Mouse (Mus musculus) hindbrain, postnatal 0 days (tissue): Measurements from ENCODE around the gene Olfr160. TPM values are rescaled to one million over a fixed set of nuclear protein-coding genes. Genes with fewer than 3 reads are reported as not detected.

ENCODE experiments used
- ATAC-seq: fragments of 200-750 bp; cut with Nextera tagmentation; 2 replicates; pipeline ENCODE4 v1.8.0; 2017; ENCODE audit warnings: mild to moderate bottlenecking, moderate TSS enrichment, moderate library complexity
- DNase-seq: peaks from one replicate; pipeline ENCODE4 v3.0.0-alpha.2; 2015; ENCODE audit warnings: low spot score
- H3K27ac ChIP-seq: fragments of 300-500 bp; sonication (generic); 2 replicates; pipeline ENCODE4 v1.5.1; 2014; ENCODE audit warnings: mild to moderate bottlenecking
- H3K27me3 ChIP-seq: fragments of 300-500 bp; sonication (generic); 2 replicates; pipeline ENCODE4 v1.6.1; 2014; ENCODE audit warnings: low read length, mixed read lengths; ENCODE audit not compliant: insufficient read depth
- H3K36me3 ChIP-seq: fragments of 300-500 bp; sonication (generic); 2 replicates; pipeline ENCODE4 v1.6.1; 2014; ENCODE audit warnings: low read length, mixed read lengths; ENCODE audit not compliant: insufficient read depth
- H3K4me1 ChIP-seq: fragments of 300-500 bp; sonication (generic); 2 replicates; pipeline ENCODE4 v1.6.1; 2014; ENCODE audit warnings: antibody characterized with exemption, low read length, mixed read lengths; ENCODE audit not compliant: insufficient read depth
- H3K4me2 ChIP-seq: fragments of 300-500 bp; sonication (generic); 2 replicates; pipeline ENCODE4 v1.6.1; 2014; ENCODE audit warnings: low read depth, mild to moderate bottlenecking, low read length, moderate library complexity, mixed read lengths
- H3K4me3 ChIP-seq: fragments of 300-500 bp; sonication (generic); 2 replicates; pipeline ENCODE4 v1.5.1; 2014; ENCODE audit warnings: low read length
- H3K9ac ChIP-seq: fragments of 300-500 bp; sonication (generic); replicated peaks from 2 replicates; pipeline ENCODE4 v1.6.1; 2014; ENCODE audit warnings: mild to moderate bottlenecking, low read length, moderate library complexity, mixed read lengths
- H3K9me3 ChIP-seq: fragments of 300-500 bp; sonication (generic); 2 replicates; pipeline ENCODE4 v1.6.1; 2016; ENCODE audit warnings: low read length, mixed read lengths
- CTCF ChIP-seq: IDR thresholded peaks from 2 replicates; pipeline ENCODE4 v1.5.1; 2016; ENCODE audit warnings: antibody characterized with exemption, control low read depth, low read depth
- WGBS: fragments of 180-500 bp; shearing (Covaris S2); extraction: QIAGEN DNeasy Blood & Tissue Kit; methylation state at CpG from one replicate; pipeline ENCODE4 v1.1.7; 2014; 5-methylcytosine and 5-hydroxymethylcytosine counted together
- polyA plus RNA-seq: library from polyadenylated mRNA; unstranded; fragments of >200 nt; fragmentation: Nextera tagmentation; extraction: Ambion mirVana; gene quantifications from 2 replicates; pipeline ENCODE4 v1.2.1, GENCODE M21; 2015
- total RNA-seq: library from RNA; depleted of rRNA; stranded (reverse); fragments of >200 nt; gene quantifications from 2 replicates; pipeline ENCODE4 v1.2.3, GENCODE M21; 2014

Olfr160 gene
- total and polyA plus RNA-seq, 2 experiments from 2014 or later, result not detected

GRCm38 (mm10) chr9:37734310-37734709, 18.3 kb upstream of the Olfr160 start:
- no peak for ATAC-seq
- H3K9me3 ChIP-seq, result no peaks in the 10 kb centered on the region

GRCm38 (mm10) chr9:37689970-37690686, 25.9 kb downstream of the Olfr160 start:
- WGBS, result 30% methylated on average over 5 of the region's 5 CpGs
- peak; percentile 84 for ATAC-seq
- Histone ChIP-seq H3K9ac (no peak overlapping the region), H3K27ac (no peak overlapping the region), H3K9me3 (no peaks in the 10 kb centered on the region), H3K4me2 (no peak overlapping the region), H3K4me3 (no peak overlapping the region), H3K27me3 (no peaks in the 10 kb centered on the region), H3K36me3 (no peaks in the 10 kb centered on the region), H3K4me1 (0 out of 2 replicates have a peak, but pooled peaks cover 5% of the 10 kb centered on the region)
- TF ChIP-seq CTCF, result peak; percentile 71
- peak; percentile 67 for DNase-seq

More at GRCm38 (mm10) chr9:37734310-37734709, 18.3 kb upstream of the Olfr160 start:
- no peaks in the 10 kb centered on the region for H3K4me1 ChIP-seq
- no peak for DNase-seq
- no peak overlapping the region for H3K27ac ChIP-seq
- H3K9ac ChIP-seq, result no peak overlapping the region
- no peaks in the 10 kb centered on the region for H3K36me3 ChIP-seq
- 100% methylated on average over 1 of the region's 1 CpGs for WGBS
- H3K4me3 ChIP-seq, result no peak overlapping the region
- TF ChIP-seq CTCF, result no peak
- no peak overlapping the region for H3K4me2 ChIP-seq
- no peaks in the 10 kb centered on the region for H3K27me3 ChIP-seq

GRCm38 (mm10) chr9:37687941-37688303, 28.1 kb downstream of the Olfr160 start:
- no peak overlapping the region for H3K4me3 ChIP-seq
- no peak overlapping the region for H3K4me2 ChIP-seq
- WGBS, result 33% methylated on average over 3 of the region's 3 CpGs
- H3K27ac ChIP-seq, result no peak overlapping the region
- H3K9me3 ChIP-seq, result no peaks in the 10 kb centered on the region
- DNase-seq (peak; percentile 12), ATAC-seq (no peak)
- no peaks in the 10 kb centered on the region for H3K36me3 ChIP-seq
- H3K9ac ChIP-seq, result no peak overlapping the region
- TF ChIP-seq CTCF, result peak; percentile 35; the same call in 1 of the 2 replicates
- H3K4me1 ChIP-seq, result 0 out of 2 replicates have a peak, but pooled peaks cover 5% of the 10 kb centered on the region
- H3K27me3 ChIP-seq, result no peaks in the 10 kb centered on the region

GRCm38 (mm10) chr9:37687288-37687940, 28.6 kb downstream of the Olfr160 start:
- Histone ChIP-seq H3K9ac (no peak overlapping the region), H3K4me1 (0 out of 2 replicates have a peak, but pooled peaks cover 5% of the 10 kb centered on the region), H3K36me3 (no peaks in the 10 kb centered on the region), H3K4me3 (no peak overlapping the region), H3K27ac (no peak overlapping the region), H3K27me3 (no peaks in the 10 kb centered on the region), H3K4me2 (no peak overlapping the region), H3K9me3 (no peaks in the 10 kb centered on the region)
- WGBS, result 48% methylated on average over 3 of the region's 3 CpGs
- peak; percentile 62 for DNase-seq
- no peak for TF ChIP-seq CTCF
- ATAC-seq, result peak; percentile 68; the same call in 1 of the 2 replicates

- no peaks in the 10 kb centered on the region for H3K36me3 ChIP-seq
- no peaks in the 10 kb centered on the region for H3K4me1 ChIP-seq
- ATAC-seq (no peak), DNase-seq (no peak)
- H3K27me3 ChIP-seq, result no peaks in the 10 kb centered on the region
- H3K4me2 ChIP-seq, result no peak overlapping the region
- WGBS, result 94% methylated on average over 1 of the region's 1 CpGs
- no peaks in the 10 kb centered on the region for H3K9me3 ChIP-seq
- H3K4me3 ChIP-seq, result no peak overlapping the region
- H3K9ac ChIP-seq, result no peak overlapping the region
- no peak overlapping the region for H3K27ac ChIP-seq
- TF ChIP-seq CTCF, result no peak
Observed at GRCm38 (mm10) chr9:37681123-37681522, 34.9 kb downstream of the Olfr160 start.

GRCm38 (mm10) chr9:37675287-37675686, 40.8 kb downstream of the Olfr160 start:
- TF ChIP-seq CTCF, result no peak
- Histone ChIP-seq H3K9ac (no peak overlapping the region), H3K27me3 (no peaks in the 10 kb centered on the region), H3K4me2 (no peak overlapping the region), H3K27ac (no peak overlapping the region), H3K4me3 (no peak overlapping the region), H3K36me3 (no peaks in the 10 kb centered on the region), H3K4me1 (no peaks in the 10 kb centered on the region), H3K9me3 (no peaks in the 10 kb centered on the region)
- ATAC-seq (no peak), DNase-seq (peak; percentile 3)
- 47% methylated on average over 4 of the region's 4 CpGs for WGBS

- Histone ChIP-seq H3K27ac (no peak overlapping the region), H3K9me3 (no peaks in the 10 kb centered on the region), H3K4me3 (no peak overlapping the region), H3K27me3 (no peaks in the 10 kb centered on the region), H3K4me1 (no peaks in the 10 kb centered on the region), H3K9ac (no peak overlapping the region), H3K4me2 (no peak overlapping the region), H3K36me3 (no peaks in the 10 kb centered on the region)
- ATAC-seq, result no peak
- TF ChIP-seq CTCF, result no peak
- WGBS, result 89% methylated on average over 3 of the region's 3 CpGs
- DNase-seq, result no peak
Observed at GRCm38 (mm10) chr9:37670261-37670660, 45.8 kb downstream of the Olfr160 start.
